Mouse (Mus musculus) adrenal gland, postnatal 25 days (tissue): ENCODE measurements around the gene Cct8l1. TPM values are rescaled to one million over a fixed set of nuclear protein-coding genes. Genes with fewer than 3 reads are reported as not detected.

Experiments used
- DNase-seq: peaks from one replicate; pipeline ENCODE4 v3.0.0; 2021; ENCODE audit warnings: mixed read lengths
- long read RNA-seq: library from polyadenylated mRNA; stranded (forward); transcript quantifications from one replicate; pipeline ENCODE4 v2.0.0, GENCODE M21; 2021
- total RNA-seq: library from RNA; stranded (reverse); gene quantifications from 2 replicates; pipeline ENCODE4 v1.2.3, GENCODE M21; 2021

The Cct8l1 gene
- total RNA-seq, result not detected in 2 replicates
- long read RNA-seq, result 0 reads

DNA sequence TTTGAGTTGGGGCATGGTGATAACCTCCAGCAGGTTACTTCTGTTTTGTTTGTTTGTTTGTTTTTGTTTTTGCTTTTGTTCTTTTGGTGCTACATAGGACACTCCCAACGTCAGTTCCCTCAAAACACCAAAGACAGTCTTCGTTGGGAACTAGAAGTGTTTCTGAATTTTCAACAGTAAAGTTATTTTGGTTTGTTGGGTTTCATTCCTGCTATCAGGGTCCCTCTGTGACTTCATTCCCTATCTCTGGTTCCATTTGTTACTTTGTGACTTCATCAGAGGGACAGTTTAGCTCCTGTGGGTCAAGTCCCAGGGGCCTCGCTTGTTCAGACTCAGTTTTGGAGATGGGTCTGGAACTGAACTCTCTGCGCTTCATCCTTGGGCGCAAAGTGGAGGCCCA, at the start of gene Cct8l1:
TSS of gene Cct8l1 (plus strand) at position 301 of the 400 bp plus-strand sequence.
- DNase-seq, result no peak

DNA sequence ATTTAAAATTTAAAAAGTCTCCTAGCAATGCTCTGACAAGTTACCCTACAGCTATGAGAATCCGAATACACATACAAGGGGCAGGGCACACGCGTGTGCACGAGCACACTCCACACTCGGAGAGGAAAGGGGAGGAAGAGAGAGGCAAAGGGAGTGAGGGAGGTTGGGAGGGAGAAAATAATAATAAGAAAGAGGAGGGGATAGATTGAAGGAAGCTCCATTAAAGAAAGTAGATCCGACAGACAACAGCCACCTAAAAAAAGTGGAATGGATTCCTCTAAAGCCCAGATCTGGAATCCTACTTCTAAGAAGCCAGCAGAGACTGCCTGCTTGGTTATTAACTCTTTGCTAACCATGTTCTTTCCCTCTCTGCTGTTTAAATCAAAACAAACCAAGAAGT, 43.8 kb upstream of the Cct8l1 start:
- no peak for DNase-seq

GRCm38 (mm10) chr5:25475789-25476188, 40.1 kb upstream of the Cct8l1 start:
- no peak for DNase-seq

- no peak for DNase-seq
Observed at GRCm38 (mm10) chr5:25478863-25479262, 37.0 kb upstream of the Cct8l1 start.

DNA sequence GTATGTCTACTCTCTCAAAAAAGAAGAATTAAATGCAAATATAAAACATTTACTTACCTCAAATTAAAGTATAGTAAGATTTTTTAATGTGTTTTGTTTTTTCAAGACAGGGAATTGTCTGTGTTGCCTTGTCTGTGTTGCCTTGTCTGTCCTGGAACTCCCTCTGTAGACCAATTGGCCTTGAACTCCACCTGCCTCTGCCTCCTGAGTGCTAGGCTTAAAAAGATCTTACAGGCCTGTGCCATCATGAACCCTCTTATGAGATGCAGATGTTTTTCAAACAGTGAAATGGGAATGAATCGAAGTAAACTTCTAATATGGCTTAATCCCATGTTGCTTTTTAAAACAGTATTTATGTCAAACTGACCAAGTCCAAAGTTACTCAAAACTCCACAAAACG, 19.2 kb upstream of the Cct8l1 start:
- no peak for DNase-seq

GRCm38 (mm10) chr5:25497369-25497719, 18.5 kb upstream of the Cct8l1 start:
- peak; percentile 15 for DNase-seq

GRCm38 (mm10) chr5:25497720-25498345, 18.0 kb upstream of the Cct8l1 start:
- peak; percentile 61 for DNase-seq

DNA sequence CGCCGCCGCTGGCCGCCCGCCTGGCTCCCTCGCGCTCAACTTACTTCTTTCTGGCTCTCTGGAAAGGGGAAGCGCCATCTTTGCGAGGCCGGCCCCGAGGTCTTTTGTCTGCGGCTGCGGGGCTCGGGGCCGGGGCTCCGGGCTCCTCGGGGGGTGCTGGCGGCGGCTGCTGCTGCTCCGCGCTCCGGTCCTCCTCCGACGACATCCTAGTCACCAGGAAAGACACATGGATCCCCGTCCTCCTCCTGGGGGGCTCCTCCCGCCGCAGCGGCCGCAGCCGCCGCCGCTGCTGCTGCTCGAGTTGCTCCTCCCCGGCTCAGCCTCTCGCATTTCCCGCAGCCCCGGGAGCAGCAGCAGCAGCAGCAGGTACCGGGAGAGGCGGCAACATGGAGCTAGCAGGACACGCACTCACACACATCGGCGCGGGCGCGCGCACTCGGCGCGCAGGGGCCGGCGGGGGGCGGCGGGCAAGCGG, 17.5 kb upstream of the Cct8l1 start, which contains the start of gene Kmt2c:
TSS of gene Kmt2c (minus strand) at position 438 of the 475 bp plus-strand sequence.
- DNase-seq, result no peak

GRCm38 (mm10) chr5:25498821-25499422, 16.9 kb upstream of the Cct8l1 start:
- DNase-seq, result peak; percentile 86

- DNase-seq, result peak; percentile 98
Observed at GRCm38 (mm10) chr5:25499423-25500398, 16.2 kb upstream of the Cct8l1 start.

DNA sequence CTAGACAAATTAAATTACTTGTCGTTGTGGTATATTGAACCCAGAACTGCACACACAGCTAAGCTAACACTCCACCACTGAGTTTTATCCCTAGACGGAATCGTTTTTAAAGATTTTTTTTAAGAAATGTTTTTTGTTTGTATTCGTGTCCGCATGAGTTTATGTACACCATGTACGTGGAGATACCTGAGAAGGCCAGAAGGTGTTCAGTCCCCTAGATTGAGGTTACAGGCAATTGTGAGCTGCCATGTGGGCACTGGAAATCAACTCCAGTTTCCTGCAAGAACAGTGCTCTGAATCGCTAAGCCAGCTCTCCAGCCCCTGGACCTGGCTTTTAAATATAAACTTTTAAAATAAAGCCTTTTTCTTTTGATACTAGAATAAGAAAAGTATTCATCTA, 15.2 kb upstream of the Cct8l1 start:
- DNase-seq, result no peak

DNA sequence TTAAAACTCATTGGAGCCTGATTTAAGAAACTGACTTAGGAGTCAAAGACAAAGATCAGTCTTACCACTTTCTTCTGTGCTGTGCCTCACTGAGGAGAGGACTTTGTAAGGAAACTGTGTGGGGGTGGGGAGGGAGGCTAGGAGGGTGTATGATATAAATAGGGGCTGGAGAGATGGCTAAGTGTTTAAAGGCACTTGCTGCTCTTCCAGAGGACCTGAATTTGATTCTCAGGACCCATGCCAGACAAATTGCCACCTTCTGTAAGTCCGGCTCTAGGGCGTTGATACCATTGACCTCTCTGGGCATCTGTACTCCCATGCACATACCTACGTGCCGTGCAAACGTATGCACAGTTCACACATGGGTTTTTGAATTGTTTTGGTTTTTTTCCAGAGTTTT, 9.8 kb upstream of the Cct8l1 start:
- no peak for DNase-seq

DNA sequence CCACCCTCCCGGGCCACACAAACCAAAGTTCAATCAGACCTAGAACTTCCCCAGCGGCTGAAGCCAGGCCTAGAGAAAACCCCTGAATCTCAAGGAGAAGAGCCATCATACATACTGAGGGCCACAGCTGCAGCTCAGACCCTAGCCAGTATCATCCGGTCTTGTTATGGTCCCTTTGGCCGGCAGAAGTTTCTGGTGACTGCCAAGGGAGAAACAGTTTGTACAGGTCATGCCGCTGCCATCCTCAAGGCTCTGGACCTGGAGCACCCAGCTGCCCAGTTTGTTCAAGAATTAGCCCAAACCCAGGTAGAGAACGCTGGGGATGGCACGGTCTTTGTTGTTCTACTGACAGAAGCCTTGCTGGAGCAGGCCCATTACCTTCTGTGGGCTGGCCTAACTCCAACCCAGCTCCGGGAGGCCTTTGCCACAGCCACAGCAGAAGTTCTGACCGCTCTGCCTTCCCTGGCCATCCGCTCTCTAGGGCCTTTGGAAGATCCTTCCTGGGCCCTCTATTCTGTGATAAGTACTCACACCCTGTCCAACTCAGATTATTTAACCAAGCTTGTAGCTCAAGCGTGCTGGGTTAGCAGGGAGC, 531 bp downstream of the Cct8l1 start:
- DNase-seq, result no peak

- no peak for DNase-seq
Observed at GRCm38 (mm10) chr5:25517550-25517949, 1.7 kb downstream of the Cct8l1 start.

DNA sequence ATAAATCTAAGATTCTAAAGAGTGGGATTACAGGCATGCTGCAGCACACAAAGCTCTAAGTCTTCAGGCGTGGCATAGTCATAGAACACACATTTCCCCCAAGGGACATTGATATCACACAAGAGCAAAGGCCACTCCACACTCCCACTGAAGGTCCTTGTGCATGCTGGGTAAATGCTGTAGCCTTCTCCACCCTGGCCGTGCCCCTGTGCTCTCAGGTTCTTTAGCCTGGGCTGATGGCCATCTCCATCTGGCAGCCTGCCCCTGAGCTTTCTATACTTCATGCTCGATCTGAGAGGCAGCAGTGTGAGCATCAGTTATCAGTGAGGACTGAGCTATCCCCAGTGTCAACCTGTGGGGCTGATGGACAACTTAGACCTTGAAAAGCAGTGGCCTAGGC, 4.0 kb downstream of the Cct8l1 start:
- no peak for DNase-seq

GRCm38 (mm10) chr5:25521461-25521860, 5.6 kb downstream of the Cct8l1 start:
- DNase-seq, result no peak

DNA sequence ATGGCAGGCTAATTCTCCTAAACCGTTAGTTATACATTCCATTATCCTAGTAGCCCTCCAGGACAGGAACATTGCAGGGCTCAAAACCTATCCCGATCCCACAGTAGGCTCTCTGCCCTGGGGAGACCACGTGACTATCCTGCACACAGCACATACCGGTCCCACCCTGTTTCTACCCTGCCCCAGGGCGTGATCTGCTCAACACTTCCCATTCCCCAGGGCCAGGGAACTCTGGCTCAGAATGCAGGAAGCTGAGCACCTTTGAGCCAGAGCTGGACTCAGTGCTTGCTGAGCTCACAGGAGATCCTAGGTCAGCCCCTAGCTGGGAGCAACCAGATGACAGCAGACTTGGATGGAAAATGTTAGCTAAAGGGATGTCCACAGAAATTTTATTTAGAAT, 10.2 kb downstream of the Cct8l1 start:
- peak; percentile 9 for DNase-seq

- DNase-seq, result peak; percentile 63
Observed at GRCm38 (mm10) chr5:25526926-25527325, 11.1 kb downstream of the Cct8l1 start.

DNA sequence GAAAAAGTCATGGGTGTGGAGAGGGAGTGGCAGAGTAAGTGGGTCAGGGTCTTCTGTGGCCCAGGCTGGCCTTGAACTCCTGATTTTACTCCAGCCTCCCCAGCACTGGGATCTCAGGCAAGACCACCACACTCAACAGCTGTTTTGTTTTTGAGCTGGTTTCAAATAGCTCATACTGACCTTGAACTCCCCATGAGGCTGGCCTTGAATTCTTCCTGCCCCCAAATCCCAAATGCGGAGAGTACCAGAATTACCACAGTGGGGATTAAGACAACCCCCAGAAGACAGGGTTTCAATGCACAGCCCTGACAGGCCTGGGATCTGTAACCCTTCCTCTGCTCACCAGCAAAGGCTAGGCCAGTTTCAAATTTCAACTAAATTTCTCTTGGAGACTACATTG, 12.1 kb downstream of the Cct8l1 start:
- DNase-seq, result no peak

DNA sequence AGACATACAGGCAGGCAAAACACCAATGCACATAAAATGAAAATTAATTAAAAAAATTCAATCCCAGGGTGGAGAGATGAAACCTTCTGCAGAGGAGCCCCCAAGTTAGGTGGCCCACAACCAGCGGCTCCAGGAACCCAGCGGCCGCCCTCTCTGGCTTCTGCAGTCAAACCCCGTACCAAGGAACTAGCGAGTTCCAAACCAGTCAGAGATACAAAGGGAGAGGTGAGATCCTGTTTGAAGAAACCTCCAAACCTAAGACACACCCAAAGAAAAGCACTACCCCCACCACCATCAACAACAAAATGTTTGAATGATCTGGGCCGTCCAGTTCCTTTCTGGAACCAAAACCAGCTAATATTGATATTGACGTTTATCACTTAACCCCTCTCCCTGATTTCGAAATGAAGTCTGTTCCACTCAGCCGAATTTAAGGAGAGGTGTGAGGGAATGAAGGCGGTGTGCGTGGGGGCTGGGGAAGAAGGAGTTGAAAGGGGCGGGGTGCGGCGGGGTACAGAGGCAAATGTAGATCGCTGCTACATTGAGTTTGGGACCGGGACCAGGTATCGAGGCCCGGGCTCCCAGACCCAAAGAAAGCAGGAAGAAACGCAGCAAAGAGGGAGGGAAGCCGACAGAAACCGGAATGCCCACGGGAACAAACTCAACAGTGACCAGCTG, 13.1 kb downstream of the Cct8l1 start:
- DNase-seq, result no peak

- DNase-seq, result peak; percentile 100
Observed at GRCm38 (mm10) chr5:25529529-25530421, 13.9 kb downstream of the Cct8l1 start.
